Mouse (Mus musculus) CH12.LX (cell line): ENCODE data around the gene 2210011C24Rik.
A peak's percentile ranks its signal among the peaks of the same experiment; 100 is the strongest.

Experiments used
- CTCF ChIP-seq, 2 experiments: IDR thresholded peaks in 1 of 2; conservative IDR thresholded peaks in 1 of 2; 2 replicates each; pipeline ENCODE4 v1.5.1; 2011 to 2012; ENCODE audit warnings: low read depth in 2 of 2, low read length in 2 of 2, improper control_type of control experiment in 1 of 2, inconsistent platforms in 1 of 2, mild to moderate bottlenecking in 1 of 2, moderate library complexity in 1 of 2
- MAZ ChIP-seq: IDR thresholded peaks from 2 replicates; pipeline ENCODE4 v1.6.1; 2012; ENCODE audit warnings: low read depth, mild to moderate bottlenecking, inconsistent platforms, low read length, improper control_type of control experiment, moderate library complexity
- POLR2A ChIP-seq: IDR thresholded peaks from 2 replicates; pipeline ENCODE4 v1.6.1; 2011; ENCODE audit warnings: low read depth, mild to moderate bottlenecking, improper control_type of control experiment, low read length
- TCF12 ChIP-seq: IDR thresholded peaks from 2 replicates; pipeline ENCODE4 v1.6.1; 2014; ENCODE audit warnings: low read depth, mild to moderate bottlenecking, inconsistent platforms, low read length, improper control_type of control experiment

- peak; percentile 70; the same call in 1 of the 2 replicates for TF ChIP-seq MAZ
- TF ChIP-seq TCF12: peak; percentile 68
- no peak for TF ChIP-seq CTCF (conservative IDR thresholded peaks at IDR 0.05 in 1 of 2, IDR thresholded peaks at IDR 0.05 in 1 of 2; ENCODE audit: low read depth in 2 of 2, low read length in 2 of 2)
- TF ChIP-seq POLR2A: peak; percentile 88
These were observed 15.1 kb downstream of the 2210011C24Rik start for GRCm38 (mm10) chr8:83996567-83997505.
